Mouse (Mus musculus): ENCODE data around the gene Znrf2. TPM values are rescaled to one million over a fixed set of nuclear protein-coding genes. Genes with fewer than 3 reads are reported as not detected.

The Znrf2 gene
- polyA plus RNA-seq, 1 experiment from 2014 or later = 11.3 TPM

DNA sequence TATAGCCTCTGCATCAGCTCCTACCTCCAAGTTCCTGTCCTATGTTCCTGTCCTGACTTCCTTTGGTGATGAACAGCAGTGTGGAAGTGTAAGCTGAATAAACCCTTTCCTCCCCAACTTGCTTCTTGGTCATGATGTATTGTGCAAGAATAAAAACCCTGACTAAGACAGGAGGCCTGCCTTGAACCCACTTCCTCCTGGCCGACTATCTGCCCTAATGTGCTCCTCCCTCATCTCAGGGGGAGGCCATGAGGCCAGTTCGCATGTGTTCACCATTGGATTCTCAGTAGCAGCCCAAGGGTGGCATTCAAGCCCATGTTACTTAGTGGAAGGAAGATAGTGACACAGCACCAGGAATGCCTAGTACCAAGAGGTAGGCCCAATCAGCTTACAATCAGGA is 110.2 kb downstream of the Znrf2 start:
- H3K27ac ChIP-seq = no peak overlapping the region
- 70% methylated on average over 2 of the region's 2 CpGs for WGBS
- no peaks in the 10 kb centered on the region for H3K36me3 ChIP-seq (ENCODE audit: poor library complexity, severe bottlenecking)
- no peak overlapping the region for H3K4me3 ChIP-seq
- no peak for ATAC-seq
- H3K9me3 ChIP-seq (replicated peaks) = no peaks in the 10 kb centered on the region
- H3K9ac ChIP-seq = no peak overlapping the region
- H3K27me3 ChIP-seq = no peaks in the 10 kb centered on the region
- H3K4me2 ChIP-seq = no peak overlapping the region
- no peaks in the 10 kb centered on the region for H3K4me1 ChIP-seq

DNA sequence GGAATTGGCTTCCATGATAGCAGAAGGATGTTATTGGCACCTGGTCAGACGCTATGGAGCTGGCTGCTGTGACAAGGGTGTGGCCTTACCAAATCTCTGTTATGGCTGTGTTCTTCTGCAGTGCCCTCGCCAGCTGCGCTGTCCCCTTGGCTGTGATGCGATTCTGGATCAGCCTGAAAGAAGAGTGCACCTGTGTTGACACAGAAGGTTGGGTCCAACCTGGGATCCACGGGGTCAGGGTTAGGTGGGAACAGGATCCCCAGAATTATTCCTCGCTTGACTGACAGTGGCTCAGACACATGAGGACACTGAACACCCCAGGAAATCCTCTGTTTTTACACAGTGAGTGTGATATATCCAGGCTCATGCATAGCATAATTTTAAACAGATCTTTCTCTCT is 111.2 kb downstream of the Znrf2 start:
- H3K4me2 ChIP-seq = no peak overlapping the region
- 91% methylated on average over 6 of the region's 6 CpGs for WGBS

GRCm38 (mm10) chr6:54931641-54932040 is 114.9 kb downstream of the Znrf2 start:
- no peak overlapping the region for H3K27ac ChIP-seq
- H3K9me3 ChIP-seq (replicated peaks) = no peaks in the 10 kb centered on the region
- ATAC-seq = no peak
- H3K27me3 ChIP-seq = no peaks in the 10 kb centered on the region
- H3K9ac ChIP-seq = no peak overlapping the region
- H3K4me2 ChIP-seq = no peak overlapping the region
- H3K36me3 ChIP-seq (ENCODE audit: poor library complexity, severe bottlenecking) = no peaks in the 10 kb centered on the region
- WGBS = 93% methylated on average over 4 of the region's 4 CpGs
- no peaks in the 10 kb centered on the region for H3K4me1 ChIP-seq
- H3K4me3 ChIP-seq = no peak overlapping the region

More for the DNA sequence above, 111.2 kb downstream of the Znrf2 start:
- no peak for ATAC-seq
- Histone ChIP-seq H3K36me3 (ENCODE audit: poor library complexity, severe bottlenecking) (no peaks in the 10 kb centered on the region), H3K4me3 (no peak overlapping the region), H3K27ac (no peak overlapping the region), H3K4me1 (no peaks in the 10 kb centered on the region), H3K9ac (no peak overlapping the region), H3K9me3 (replicated peaks) (no peaks in the 10 kb centered on the region), H3K27me3 (no peaks in the 10 kb centered on the region)

DNA sequence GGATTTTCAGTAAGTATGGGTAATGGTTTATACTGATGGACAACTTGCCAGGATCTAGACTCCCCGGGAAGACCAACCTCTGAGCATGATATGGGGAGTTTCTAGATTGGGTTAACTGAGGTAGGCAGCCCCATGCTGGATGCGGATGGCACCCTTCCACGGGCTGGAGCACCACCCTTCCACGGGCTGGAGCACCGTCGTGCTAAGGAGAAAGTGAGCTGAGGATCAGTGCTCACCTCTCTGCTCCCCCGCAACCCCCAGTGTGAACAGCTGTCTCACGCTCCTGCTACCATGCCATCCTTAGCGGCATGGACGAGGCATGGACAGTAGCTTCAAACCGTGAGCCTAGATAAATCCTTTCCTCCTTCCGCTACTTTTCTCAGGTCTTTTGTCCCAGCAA is 115.8 kb downstream of the Znrf2 start:
- Histone ChIP-seq H3K36me3 (ENCODE audit: poor library complexity, severe bottlenecking) (no peaks in the 10 kb centered on the region), H3K9me3 (replicated peaks) (no peaks in the 10 kb centered on the region), H3K27me3 (no peaks in the 10 kb centered on the region), H3K4me2 (no peak overlapping the region), H3K9ac (no peak overlapping the region), H3K27ac (no peak overlapping the region), H3K4me1 (no peaks in the 10 kb centered on the region), H3K4me3 (no peak overlapping the region)
- 96% methylated on average over 12 of the region's 12 CpGs for WGBS
- ATAC-seq = no peak

GRCm38 (mm10) chr6:54933216-54933615 is 116.5 kb downstream of the Znrf2 start:
- Histone ChIP-seq H3K4me2 (no peak overlapping the region), H3K9me3 (replicated peaks) (no peaks in the 10 kb centered on the region), H3K27ac (no peak overlapping the region), H3K4me1 (no peaks in the 10 kb centered on the region), H3K4me3 (no peak overlapping the region), H3K9ac (no peak overlapping the region), H3K27me3 (no peaks in the 10 kb centered on the region), H3K36me3 (ENCODE audit: poor library complexity, severe bottlenecking) (no peaks in the 10 kb centered on the region)
- WGBS = 83% methylated on average over 5 of the region's 5 CpGs
- ATAC-seq = no peak

DNA sequence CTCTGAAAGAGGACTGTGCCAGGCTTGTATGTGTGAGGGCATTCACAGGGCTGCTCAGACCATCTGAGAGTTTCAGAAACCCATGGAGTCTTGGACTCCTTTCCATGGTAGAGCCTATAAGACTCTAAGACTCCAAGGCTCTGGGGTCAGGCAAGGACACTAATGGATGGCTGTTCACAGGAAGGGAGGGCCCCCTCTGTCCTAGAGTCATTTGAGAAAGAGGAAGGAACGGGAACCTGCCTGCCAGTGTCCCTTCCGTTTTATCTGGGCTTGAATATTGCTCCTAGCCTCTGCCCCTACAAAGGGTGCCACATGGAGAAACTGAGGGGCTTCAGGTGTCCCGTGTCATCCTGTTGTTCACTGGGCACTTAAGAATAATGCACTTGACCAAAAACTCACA is 117.2 kb downstream of the Znrf2 start:
- Histone ChIP-seq H3K27me3 (no peaks in the 10 kb centered on the region), H3K4me1 (no peaks in the 10 kb centered on the region), H3K9ac (no peak overlapping the region), H3K9me3 (replicated peaks) (no peaks in the 10 kb centered on the region), H3K36me3 (ENCODE audit: poor library complexity, severe bottlenecking) (no peaks in the 10 kb centered on the region), H3K27ac (no peak overlapping the region), H3K4me3 (no peak overlapping the region), H3K4me2 (no peak overlapping the region)
- 92% methylated on average over 3 of the region's 3 CpGs for WGBS
- no peak for ATAC-seq

GRCm38 (mm10) chr6:54934313-54934712 is 117.6 kb downstream of the Znrf2 start:
- H3K36me3 ChIP-seq (ENCODE audit: poor library complexity, severe bottlenecking) = no peaks in the 10 kb centered on the region
- H3K27me3 ChIP-seq = no peaks in the 10 kb centered on the region
- no peak overlapping the region for H3K4me2 ChIP-seq
- WGBS = 90% methylated on average over 8 of the region's 8 CpGs
- H3K9ac ChIP-seq = no peak overlapping the region
- H3K27ac ChIP-seq = no peak overlapping the region
- no peak overlapping the region for H3K4me3 ChIP-seq
- no peaks in the 10 kb centered on the region for H3K9me3 ChIP-seq (replicated peaks)
- H3K4me1 ChIP-seq = no peaks in the 10 kb centered on the region
- ATAC-seq = no peak

DNA sequence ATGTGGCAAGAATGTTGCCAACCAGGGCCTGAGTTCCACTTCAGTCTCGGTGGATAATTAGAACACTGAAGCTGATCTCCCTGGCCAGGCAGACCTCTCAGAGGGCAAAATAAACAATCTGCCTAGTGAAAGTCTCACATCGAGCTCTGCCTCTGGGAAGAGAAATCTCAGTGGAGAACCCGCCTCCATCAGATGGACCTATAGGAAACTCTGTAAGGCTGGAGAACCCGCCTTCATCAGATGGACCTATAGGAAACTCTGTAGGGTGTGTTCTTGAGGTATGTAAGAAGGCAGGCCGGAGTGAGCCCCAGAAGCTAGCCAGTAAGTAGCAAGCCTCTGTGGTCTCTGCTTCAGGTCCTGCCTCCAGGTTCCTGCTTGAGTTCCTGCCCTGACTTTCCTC is 118.2 kb downstream of the Znrf2 start:
- no peak overlapping the region for H3K9ac ChIP-seq
- no peaks in the 10 kb centered on the region for H3K9me3 ChIP-seq (replicated peaks)
- WGBS = 83% methylated on average over 5 of the region's 5 CpGs
- no peaks in the 10 kb centered on the region for H3K36me3 ChIP-seq (ENCODE audit: poor library complexity, severe bottlenecking)
- no peaks in the 10 kb centered on the region for H3K27me3 ChIP-seq
- no peak overlapping the region for H3K4me2 ChIP-seq
- no peak for ATAC-seq
- no peak overlapping the region for H3K27ac ChIP-seq
- H3K4me3 ChIP-seq = no peak overlapping the region
- peaks cover 3% of the 10 kb centered on the region; the same call in 1 of the 2 replicates for H3K4me1 ChIP-seq

DNA sequence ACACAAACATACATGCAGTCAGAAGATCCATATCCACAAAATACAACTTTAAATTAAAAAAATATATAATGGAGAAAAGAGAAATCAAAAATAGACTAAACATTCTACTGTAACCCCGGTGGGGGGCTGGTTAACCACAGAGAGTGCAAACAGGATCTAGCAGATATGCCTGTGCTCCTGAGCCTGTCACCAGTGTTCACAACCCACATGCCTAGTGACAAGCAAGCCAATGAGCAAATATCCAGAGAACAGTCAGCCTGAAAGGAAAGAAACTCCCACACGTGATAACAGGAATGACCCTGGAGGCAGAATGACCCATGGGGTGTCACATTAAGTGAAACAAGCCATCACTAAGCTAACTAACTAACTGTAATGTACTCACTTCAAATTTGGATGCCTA is 119.8 kb downstream of the Znrf2 start:
- Histone ChIP-seq H3K36me3 (ENCODE audit: poor library complexity, severe bottlenecking) (no peaks in the 10 kb centered on the region), H3K27me3 (no peaks in the 10 kb centered on the region), H3K4me2 (no peak overlapping the region), H3K9me3 (replicated peaks) (no peaks in the 10 kb centered on the region), H3K27ac (no peak overlapping the region), H3K4me3 (no peak overlapping the region), H3K4me1 (peaks cover 6% of the 10 kb centered on the region; the same call in 1 of the 2 replicates), H3K9ac (no peak overlapping the region)
- 87% methylated on average over 2 of the region's 2 CpGs for WGBS
- no peak for ATAC-seq

- Histone ChIP-seq H3K4me1 (peaks cover 6% of the 10 kb centered on the region; the same call in 1 of the 2 replicates), H3K27ac (no peak overlapping the region), H3K9ac (no peak overlapping the region), H3K36me3 (ENCODE audit: poor library complexity, severe bottlenecking) (no peaks in the 10 kb centered on the region), H3K4me3 (no peak overlapping the region), H3K9me3 (replicated peaks) (no peaks in the 10 kb centered on the region), H3K4me2 (no peak overlapping the region), H3K27me3 (peaks cover 20% of the 10 kb centered on the region)
- 67% methylated on average over 4 of the region's 4 CpGs for WGBS
- no peak for ATAC-seq
Measured at GRCm38 (mm10) chr6:54939631-54940030, 122.9 kb downstream of the Znrf2 start.

DNA sequence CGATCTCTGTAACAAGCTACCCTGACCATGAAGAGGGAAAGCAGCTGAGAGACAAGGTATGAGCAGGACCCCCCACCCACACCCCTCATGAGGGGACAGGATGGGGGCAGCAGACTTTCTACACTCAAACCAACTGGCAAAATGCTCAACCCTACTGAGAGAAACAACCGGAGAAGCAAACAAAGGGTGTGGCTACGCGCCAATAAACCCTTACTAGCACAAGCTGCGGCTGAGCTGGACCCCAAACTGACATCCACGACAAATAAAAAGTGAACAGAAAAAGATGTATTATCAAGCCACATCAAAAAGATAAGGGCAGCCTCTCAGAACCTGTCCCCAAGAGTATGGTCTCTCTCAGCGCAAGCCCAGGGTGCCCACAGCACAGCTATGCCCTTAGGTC is 123.4 kb downstream of the Znrf2 start:
- Histone ChIP-seq H3K4me2 (no peak overlapping the region), H3K36me3 (ENCODE audit: poor library complexity, severe bottlenecking) (no peaks in the 10 kb centered on the region), H3K9me3 (replicated peaks) (no peaks in the 10 kb centered on the region), H3K4me1 (peaks cover 6% of the 10 kb centered on the region; the same call in 1 of the 2 replicates), H3K9ac (no peak overlapping the region), H3K4me3 (no peak overlapping the region), H3K27ac (no peak overlapping the region), H3K27me3 (peaks cover 23% of the 10 kb centered on the region)
- 67% methylated on average over 7 of the region's 7 CpGs for WGBS
- ATAC-seq = no peak

GRCm38 (mm10) chr6:54941149-54941548 is 124.4 kb downstream of the Znrf2 start:
- Histone ChIP-seq H3K4me1 (peaks cover 6% of the 10 kb centered on the region; the same call in 1 of the 2 replicates), H3K9me3 (replicated peaks) (no peaks in the 10 kb centered on the region), H3K36me3 (ENCODE audit: poor library complexity, severe bottlenecking) (no peaks in the 10 kb centered on the region), H3K4me3 (no peak overlapping the region), H3K27me3 (peaks cover 23% of the 10 kb centered on the region), H3K27ac (no peak overlapping the region), H3K4me2 (no peak overlapping the region), H3K9ac (no peak overlapping the region)
- WGBS = 93% methylated on average over 6 of the region's 6 CpGs
- ATAC-seq = no peak

All from forebrain, embryonic 13.5 days (tissue).